Mouse (Mus musculus): ENCODE measurements at regions not wholly inside any gene's neighbourhood (a gene's known extent, or its start where the extent isn't known, plus 50 kb on each side); places are given as distances from the start of the nearest gene placed in this dataset.
"Not testable (repeated sequence)": the region's sequence is repeated elsewhere in the genome, so short reads cannot be mapped to it uniquely, and the experiment has no call there.

DNA sequence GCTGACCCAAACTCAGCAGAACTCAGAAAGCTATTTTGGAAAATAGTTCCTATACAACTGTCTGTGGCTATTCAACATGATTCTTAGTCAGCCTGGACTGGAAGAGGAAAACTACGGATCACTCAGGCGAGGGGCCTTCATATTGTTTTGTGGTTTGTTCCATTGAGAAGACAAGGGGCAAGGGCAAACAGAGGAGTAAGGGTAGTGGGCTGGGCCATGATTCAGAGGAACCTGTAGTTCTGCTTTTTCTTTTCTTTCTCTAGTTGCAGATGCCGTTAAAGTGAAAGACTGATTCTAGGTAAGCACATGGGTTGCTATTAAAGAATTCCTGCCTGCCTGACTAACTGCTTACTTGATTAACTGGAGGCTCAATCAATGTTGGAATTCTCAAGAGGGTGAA, 129.8 kb upstream of the Teddm2 start:
- H3K4me3 ChIP-seq: no peak overlapping the region
- 86% methylated on average over 3 of the region's 3 CpGs for WGBS

DNA sequence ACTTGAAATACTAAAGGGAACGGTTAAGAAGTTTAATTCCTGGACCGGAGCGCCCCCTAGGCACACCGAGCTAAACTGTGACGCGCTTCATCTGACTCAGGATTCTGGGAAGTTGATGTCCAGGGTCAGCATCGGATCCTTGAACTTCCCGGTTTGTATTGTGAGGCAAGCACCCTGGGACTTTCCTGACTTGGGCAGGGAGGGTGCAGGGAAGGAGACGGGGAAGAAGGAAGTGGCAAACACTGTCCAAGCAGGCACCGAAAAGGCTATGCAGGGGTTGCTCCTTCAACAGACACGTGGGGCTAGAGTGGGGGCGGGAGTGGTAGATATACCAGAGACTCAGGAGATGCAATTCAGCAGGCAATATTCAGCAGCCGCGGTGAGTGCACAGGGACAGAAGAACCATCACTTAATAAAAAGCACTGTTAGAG, 132.7 kb upstream of the Teddm2 start:
- Histone ChIP-seq H3K9ac (replicated peaks) (no peak overlapping the region), H3K9me3 (0 out of 2 replicates have a peak, but pooled peaks cover 3% of the 10 kb centered on the region), H3K4me3 (no peak overlapping the region), H3K4me2 (replicated peaks) (no peak overlapping the region), H3K27me3 (peaks cover 3% of the 10 kb centered on the region; the same call in 1 of the 2 replicates), H3K4me1 (no peaks in the 10 kb centered on the region; the same call in 1 of the 2 replicates), H3K36me3 (no peaks in the 10 kb centered on the region), H3K27ac (replicated peaks) (no peak overlapping the region)
- WGBS: 18% methylated on average over 14 of the region's 14 CpGs
- ATAC-seq (ENCODE audit: low FRiP score, low read depth): no peak

More for the DNA sequence above, 129.8 kb upstream of the Teddm2 start:
- no peak for ATAC-seq (ENCODE audit: low FRiP score, low read depth)
- Histone ChIP-seq H3K9me3 (no peaks in the 10 kb centered on the region), H3K9ac (replicated peaks) (no peak overlapping the region), H3K4me2 (replicated peaks) (no peak overlapping the region), H3K27ac (replicated peaks) (no peak overlapping the region), H3K4me1 (no peaks in the 10 kb centered on the region; the same call in 1 of the 2 replicates), H3K27me3 (peaks cover 2% of the 10 kb centered on the region; the same call in 1 of the 2 replicates), H3K36me3 (no peaks in the 10 kb centered on the region)

DNA sequence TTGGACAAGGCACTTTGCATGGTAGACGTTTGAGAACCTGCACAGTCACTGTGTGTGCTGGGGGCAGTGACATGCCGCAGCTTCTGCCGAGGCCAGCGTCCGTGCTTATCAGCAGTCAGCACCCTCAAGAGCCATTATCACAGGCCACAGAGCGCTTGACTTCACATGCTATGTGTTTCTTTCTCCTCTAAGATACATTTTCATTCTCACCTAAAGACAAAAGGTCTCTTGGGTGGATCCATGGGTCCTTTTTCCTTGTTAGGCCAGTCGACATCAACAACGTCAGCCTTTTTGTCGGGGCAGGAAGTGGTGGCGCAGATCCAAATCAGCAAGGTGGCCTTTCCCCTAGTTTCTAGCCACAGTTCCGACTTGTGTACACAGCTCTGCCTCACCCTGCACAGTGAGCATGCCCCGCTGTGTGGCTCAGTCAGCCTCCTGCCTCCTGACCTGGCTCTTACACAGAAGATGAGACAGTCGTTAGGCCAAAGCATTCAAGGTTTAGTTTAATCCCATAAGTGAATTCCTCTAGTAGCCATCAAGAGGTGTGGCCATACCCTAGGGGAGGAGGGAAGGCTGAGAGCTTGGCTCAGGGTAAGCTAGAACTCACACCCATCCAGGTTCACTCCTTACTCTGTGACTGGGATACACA, 134.1 kb upstream of the Teddm2 start:
- Histone ChIP-seq H3K36me3 (no peaks in the 10 kb centered on the region), H3K4me2 (replicated peaks) (no peak overlapping the region), H3K27ac (replicated peaks) (no peak overlapping the region), H3K9ac (replicated peaks) (no peak overlapping the region), H3K4me3 (no peak overlapping the region), H3K27me3 (peaks cover 3% of the 10 kb centered on the region; the same call in 1 of the 2 replicates), H3K4me1 (no peaks in the 10 kb centered on the region; the same call in 1 of the 2 replicates), H3K9me3 (0 out of 2 replicates have a peak, but pooled peaks cover 3% of the 10 kb centered on the region)
- 79% methylated on average over 13 of the region's 13 CpGs for whole genome bisulfite sequencing
- ATAC-seq (ENCODE audit: low FRiP score, low read depth): no peak

DNA sequence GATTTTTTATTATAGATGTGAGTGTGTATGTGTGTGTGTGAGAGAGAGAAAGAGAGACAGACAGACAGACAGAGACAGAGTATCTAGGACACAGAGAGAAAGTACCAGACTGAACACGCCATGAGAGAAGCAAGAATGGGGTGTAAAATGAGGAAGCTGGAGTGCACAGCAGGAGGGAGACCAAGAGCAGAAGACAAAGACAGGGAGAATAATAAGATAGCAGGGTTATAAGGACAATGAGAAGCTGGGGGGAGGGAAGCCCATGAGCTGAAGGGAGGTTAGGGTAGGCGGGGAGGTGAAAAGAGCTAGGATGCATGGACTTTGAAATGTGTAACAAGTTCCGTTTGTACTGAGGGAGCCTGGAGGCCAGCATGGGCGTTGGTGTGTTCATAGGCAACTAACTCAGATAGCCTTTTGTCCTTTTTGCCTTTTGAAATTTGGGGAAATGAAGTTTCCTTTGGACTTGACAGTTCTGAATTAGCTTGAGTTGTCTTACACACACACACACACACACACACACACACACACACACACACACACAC, 136.8 kb upstream of the Teddm2 start:
- WGBS: 30% methylated on average over 4 of the region's 4 CpGs
- Histone ChIP-seq H3K9ac (replicated peaks) (no peak overlapping the region), H3K4me1 (no peaks in the 10 kb centered on the region), H3K4me2 (replicated peaks) (no peak overlapping the region), H3K27ac (replicated peaks) (no peak overlapping the region), H3K27me3 (peaks cover 3% of the 10 kb centered on the region; the same call in 1 of the 2 replicates), H3K4me3 (no peak overlapping the region), H3K9me3 (0 out of 2 replicates have a peak, but pooled peaks cover 3% of the 10 kb centered on the region), H3K36me3 (no peaks in the 10 kb centered on the region)
- ATAC-seq (ENCODE audit: low FRiP score, low read depth): no peak

DNA sequence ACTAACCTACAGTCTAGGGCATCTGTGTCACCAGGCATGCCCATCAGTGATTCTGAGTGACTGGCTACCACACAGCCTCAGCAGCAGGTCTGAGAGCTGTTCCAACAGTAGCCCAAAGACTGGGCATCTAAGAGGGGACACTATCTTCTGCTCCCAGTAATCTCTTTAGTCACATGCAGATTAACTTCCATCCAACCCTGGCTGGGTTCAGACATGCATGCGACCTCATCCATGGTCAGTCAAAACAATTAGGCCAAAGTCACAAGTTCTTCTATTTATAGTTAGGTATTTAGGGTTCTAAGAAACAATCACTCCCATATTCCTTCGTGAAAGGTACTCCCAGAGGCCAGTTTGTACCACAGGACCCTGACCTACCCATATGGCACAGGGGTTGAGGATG, 138.2 kb upstream of the Teddm2 start:
- Histone ChIP-seq H3K9me3 (0 out of 2 replicates have a peak, but pooled peaks cover 3% of the 10 kb centered on the region), H3K27me3 (peaks cover 3% of the 10 kb centered on the region; the same call in 1 of the 2 replicates), H3K4me3 (no peak overlapping the region), H3K36me3 (no peaks in the 10 kb centered on the region), H3K27ac (replicated peaks) (no peak overlapping the region), H3K9ac (replicated peaks) (no peak overlapping the region), H3K4me1 (no peaks in the 10 kb centered on the region), H3K4me2 (replicated peaks) (no peak overlapping the region)
- no peak for ATAC-seq (ENCODE audit: low FRiP score, low read depth)
- 44% methylated on average over 2 of the region's 2 CpGs for WGBS

DNA sequence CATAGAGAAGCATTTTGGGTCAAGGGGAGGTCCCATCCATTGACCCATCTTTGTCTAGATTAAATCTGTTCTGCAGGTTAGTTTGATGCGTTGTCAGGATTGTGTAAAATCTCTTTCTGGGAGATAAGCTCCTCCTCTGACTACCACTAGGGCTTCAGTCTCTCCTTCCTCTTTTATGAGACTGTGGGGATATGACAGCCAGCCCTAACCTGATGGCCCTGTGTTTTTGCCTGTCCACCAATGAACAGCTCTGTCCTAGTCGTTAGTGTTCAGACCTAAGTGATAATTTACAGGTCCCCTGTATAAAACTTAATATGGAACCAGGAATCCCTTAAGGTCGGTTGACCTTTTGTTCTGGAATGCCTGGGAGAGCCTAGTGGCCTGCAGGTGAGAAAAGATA, 140.9 kb upstream of the Teddm2 start:
- ATAC-seq (ENCODE audit: low FRiP score, low read depth): no peak
- Histone ChIP-seq H3K4me1 (no peaks in the 10 kb centered on the region), H3K27ac (replicated peaks) (no peak overlapping the region), H3K9me3 (0 out of 2 replicates have a peak, but pooled peaks cover 2% of the 10 kb centered on the region), H3K27me3 (no peaks in the 10 kb centered on the region), H3K4me2 (replicated peaks) (no peak overlapping the region), H3K9ac (replicated peaks) (no peak overlapping the region), H3K36me3 (no peaks in the 10 kb centered on the region), H3K4me3 (no peak overlapping the region)
- WGBS: 76% methylated on average over 3 of the region's 3 CpGs

DNA sequence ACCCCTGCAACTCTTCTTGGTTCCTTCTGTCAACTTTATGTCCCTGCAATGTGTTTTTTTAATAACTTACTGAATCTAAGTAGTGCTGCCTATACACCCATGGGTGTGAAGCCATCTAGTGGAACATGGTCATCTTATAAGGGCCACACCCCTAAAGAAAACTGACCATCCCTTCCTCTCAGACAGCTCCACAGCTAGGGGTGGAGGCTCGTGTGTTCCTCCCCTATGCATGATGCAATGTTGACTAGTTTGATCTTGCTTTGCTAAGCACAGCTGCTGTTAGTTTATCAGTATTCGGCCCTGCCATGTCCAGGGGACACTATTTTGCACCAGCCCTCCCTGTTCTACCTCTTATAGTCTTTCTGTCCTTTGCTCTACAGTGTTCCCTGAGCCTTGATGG, 142.9 kb upstream of the Teddm2 start:
- H3K9me3 ChIP-seq: no peaks in the 10 kb centered on the region
- no peak overlapping the region for H3K4me2 ChIP-seq (replicated peaks)
- H3K36me3 ChIP-seq: no peaks in the 10 kb centered on the region
- ATAC-seq (ENCODE audit: low FRiP score, low read depth): no peak
- no peaks in the 10 kb centered on the region for H3K27me3 ChIP-seq
- H3K9ac ChIP-seq (replicated peaks): no peak overlapping the region
- WGBS: 69% methylated on average over 2 of the region's 2 CpGs
- H3K4me3 ChIP-seq: no peak overlapping the region
- no peaks in the 10 kb centered on the region for H3K4me1 ChIP-seq
- no peak overlapping the region for H3K27ac ChIP-seq (replicated peaks)

DNA sequence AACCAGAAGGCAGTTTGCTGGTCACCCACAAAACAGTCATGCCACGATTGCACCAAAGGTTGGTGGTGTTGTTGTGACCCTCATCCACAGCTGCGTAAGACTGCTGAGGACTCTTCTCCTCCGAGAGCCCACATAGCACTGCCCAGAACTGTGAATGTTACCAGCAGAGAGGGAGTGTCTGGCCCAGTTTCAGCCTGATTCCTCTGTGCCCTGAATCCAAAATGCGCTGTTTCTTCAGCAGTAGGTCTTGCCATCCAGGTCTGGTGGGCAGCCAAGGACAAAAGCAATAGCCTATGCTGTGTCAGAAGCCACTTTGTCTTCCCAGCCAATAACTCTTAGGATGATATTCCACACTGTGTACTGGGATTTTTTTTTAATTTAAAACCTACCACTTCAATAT, 144.7 kb upstream of the Teddm2 start:
- Histone ChIP-seq H3K4me3 (no peak overlapping the region), H3K9ac (replicated peaks) (no peak overlapping the region), H3K4me2 (replicated peaks) (no peak overlapping the region), H3K27me3 (no peaks in the 10 kb centered on the region), H3K27ac (replicated peaks) (no peak overlapping the region), H3K9me3 (no peaks in the 10 kb centered on the region), H3K36me3 (no peaks in the 10 kb centered on the region), H3K4me1 (no peaks in the 10 kb centered on the region)
- 89% methylated on average over 4 of the region's 4 CpGs for WGBS
- no peak for ATAC-seq (ENCODE audit: low FRiP score, low read depth)

DNA sequence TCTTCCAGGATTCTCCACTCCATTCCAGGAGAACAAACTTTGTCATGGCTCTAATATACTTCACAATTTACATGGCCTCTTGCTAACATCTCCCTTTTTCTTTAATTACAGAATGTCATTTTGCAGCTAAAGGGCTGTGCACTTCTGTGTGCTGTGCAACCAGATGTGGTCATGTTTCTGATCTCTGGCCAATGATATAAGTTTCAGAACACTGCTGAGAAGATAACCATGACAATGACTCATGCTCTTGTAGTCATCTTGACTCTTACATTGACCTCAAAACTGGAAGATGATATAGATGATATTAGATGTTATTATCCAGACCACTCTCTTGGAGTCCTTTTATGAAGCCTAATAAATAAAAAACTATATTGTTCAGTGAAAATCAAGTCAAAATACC, 145.9 kb upstream of the Teddm2 start:
- H3K4me1 ChIP-seq: no peaks in the 10 kb centered on the region
- ATAC-seq (ENCODE audit: low FRiP score, low read depth): no peak
- no peak overlapping the region for H3K27ac ChIP-seq (replicated peaks)
- H3K36me3 ChIP-seq: no peaks in the 10 kb centered on the region
- no peak overlapping the region for H3K4me3 ChIP-seq
- no peaks in the 10 kb centered on the region for H3K9me3 ChIP-seq
- H3K4me2 ChIP-seq (replicated peaks): no peak overlapping the region
- H3K27me3 ChIP-seq: no peaks in the 10 kb centered on the region
- no peak overlapping the region for H3K9ac ChIP-seq (replicated peaks)

DNA sequence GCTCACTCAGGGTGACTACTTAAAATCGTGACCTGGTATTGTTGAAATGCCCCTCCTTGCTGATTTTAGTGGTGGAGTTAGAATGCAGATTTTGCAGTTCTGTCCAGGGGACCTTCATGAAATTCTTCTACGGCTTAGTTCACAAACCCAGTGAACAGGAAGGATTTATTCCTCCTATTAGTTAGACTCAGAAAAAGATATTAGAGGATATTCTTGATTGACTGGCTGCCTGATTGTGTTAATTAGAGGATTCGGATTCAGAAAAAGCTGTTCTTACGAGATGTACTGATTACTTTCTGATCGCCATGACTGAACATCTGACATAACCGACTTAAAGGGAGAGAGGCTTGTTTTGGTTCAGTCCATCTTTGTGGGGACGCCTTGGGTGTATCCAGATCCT, 147.3 kb upstream of the Zfp648 start:
- H3K9me3 ChIP-seq: peaks cover 6% of the 10 kb centered on the region; the same call in 1 of the 2 replicates
- H3K4me3 ChIP-seq: no peak overlapping the region
- no peaks in the 10 kb centered on the region for H3K4me1 ChIP-seq
- H3K9ac ChIP-seq (replicated peaks): no peak overlapping the region
- WGBS: 80% methylated on average over 7 of the region's 7 CpGs
- no peak overlapping the region for H3K27ac ChIP-seq (replicated peaks)
- no peaks in the 10 kb centered on the region for H3K27me3 ChIP-seq
- no peak overlapping the region for H3K4me2 ChIP-seq (replicated peaks)
- H3K36me3 ChIP-seq: no peaks in the 10 kb centered on the region
- no peak for ATAC-seq (ENCODE audit: low FRiP score, low read depth)

DNA sequence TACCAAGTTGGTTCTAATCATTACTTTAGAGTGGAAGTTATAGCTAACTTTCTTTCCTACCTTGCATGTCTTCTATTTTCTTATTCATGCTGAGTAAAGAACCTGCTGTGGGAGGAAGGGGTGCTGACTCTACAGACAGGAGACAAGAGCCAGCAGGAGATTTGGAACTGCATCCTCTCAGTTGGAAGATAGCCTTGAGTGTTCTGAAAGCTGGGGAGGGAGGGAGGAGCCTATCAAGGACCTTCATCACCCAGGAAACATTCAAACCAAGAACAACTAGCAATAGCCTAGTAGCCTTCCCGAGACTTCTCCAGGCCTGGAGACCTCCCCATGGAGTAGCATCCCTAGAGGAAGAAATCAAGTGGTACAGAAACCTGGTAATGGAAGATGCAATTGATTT, 146.1 kb upstream of the Zfp648 start:
- ATAC-seq (ENCODE audit: low FRiP score, low read depth): no peak
- Histone ChIP-seq H3K9me3 (peaks cover 7% of the 10 kb centered on the region; the same call in 1 of the 2 replicates), H3K36me3 (no peaks in the 10 kb centered on the region), H3K9ac (replicated peaks) (no peak overlapping the region), H3K4me1 (no peaks in the 10 kb centered on the region), H3K4me2 (replicated peaks) (no peak overlapping the region), H3K4me3 (no peak overlapping the region), H3K27me3 (no peaks in the 10 kb centered on the region), H3K27ac (replicated peaks) (no peak overlapping the region)
- WGBS: 93% methylated on average over 1 of the region's 1 CpGs

DNA sequence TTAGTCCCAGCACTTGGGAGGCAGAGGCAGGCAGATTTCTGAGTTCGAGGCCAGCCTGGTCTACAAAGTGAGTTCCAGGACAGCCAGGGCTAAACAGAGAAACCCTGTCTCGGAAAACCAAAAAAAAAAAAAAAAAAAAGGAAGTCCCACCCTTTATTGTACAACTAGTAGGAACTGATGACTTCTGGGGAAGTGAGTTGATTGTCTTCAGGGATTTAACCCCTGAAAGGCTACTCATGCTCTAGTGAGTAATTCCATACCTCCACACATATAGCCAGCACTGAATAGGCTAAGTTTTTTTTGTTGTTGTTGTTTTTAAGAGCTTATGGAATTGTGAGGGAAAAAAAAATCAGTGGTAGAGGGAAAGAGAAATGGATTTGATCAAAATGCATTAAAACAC, 139.6 kb upstream of the Zfp648 start:
- H3K4me3 ChIP-seq; H3K4me2 ChIP-seq (replicated peaks); H3K9me3 ChIP-seq; H3K4me1 ChIP-seq; H3K27me3 ChIP-seq; H3K9ac ChIP-seq (replicated peaks); H3K36me3 ChIP-seq; H3K27ac ChIP-seq (replicated peaks); ATAC-seq (ENCODE audit: low FRiP score, low read depth): not testable (repeated sequence)
- 78% methylated on average over 2 of the region's 2 CpGs for WGBS
